Mouse (Mus musculus): ENCODE data around the gene Cic. TPM values are rescaled to one million over a fixed set of nuclear protein-coding genes. Genes with fewer than 3 reads are reported as not detected.

Cic gene
- polyA plus RNA-seq, 1 experiment from 2014 or later, result 39.1 TPM

GRCm38 (mm10) chr7:25277405-25277804, 9.9 kb downstream of the Cic start:
- peak overlapping the region; percentile 63; the same call in 1 of the 2 replicates for H3K4me3 ChIP-seq (ENCODE audit: low read depth, low read length)
- DNase-seq (no peak), ATAC-seq (ENCODE audit: insufficient read depth) (no peak)
- WGBS, result 78% methylated on average over 4 of the region's 4 CpGs
- TF ChIP-seq CTCF (IDR thresholded peaks at IDR 0.05; ENCODE audit: low read depth), result no peak
- H3K4me1 ChIP-seq (ENCODE audit: insufficient read depth), result peaks cover 20% of the 10 kb centered on the region
- peaks cover 14% of the 10 kb centered on the region; the same call in 1 of the 2 replicates for H3K36me3 ChIP-seq (ENCODE audit: insufficient read depth)
- no peaks in the 10 kb centered on the region for H3K27me3 ChIP-seq (ENCODE audit: insufficient read depth, low read length)
- peak overlapping the region; percentile 93 for H3K4me2 ChIP-seq
- H3K27ac ChIP-seq (ENCODE audit: low read depth), result peak overlapping the region; percentile 99
- peak overlapping the region; percentile 71 for H3K9ac ChIP-seq
- no peaks in the 10 kb centered on the region for H3K9me3 ChIP-seq (ENCODE audit: low read depth, low read length)

GRCm38 (mm10) chr7:25277998-25278340, 10.5 kb downstream of the Cic start:
- Histone ChIP-seq H3K27ac (ENCODE audit: low read depth) (peak overlapping the region; percentile 99), H3K4me1 (ENCODE audit: insufficient read depth) (peaks cover 20% of the 10 kb centered on the region), H3K9me3 (ENCODE audit: low read depth, low read length) (no peaks in the 10 kb centered on the region), H3K4me3 (ENCODE audit: low read depth, low read length) (peak overlapping the region; percentile 63), H3K27me3 (ENCODE audit: insufficient read depth, low read length) (no peaks in the 10 kb centered on the region), H3K4me2 (peak overlapping the region; percentile 93), H3K36me3 (ENCODE audit: insufficient read depth) (peaks cover 9% of the 10 kb centered on the region; the same call in 1 of the 2 replicates), H3K9ac (peak overlapping the region; percentile 71)
- no peak for ATAC-seq (ENCODE audit: insufficient read depth)
- TF ChIP-seq CTCF (IDR thresholded peaks at IDR 0.05; ENCODE audit: low read depth), result no peak
- WGBS, result 8% methylated on average over 4 of the region's 4 CpGs
- no peak for DNase-seq

GRCm38 (mm10) chr7:25278341-25279075, 11.0 kb downstream of the Cic start:
- no peaks in the 10 kb centered on the region for H3K9me3 ChIP-seq (ENCODE audit: low read depth, low read length)
- TF ChIP-seq CTCF (IDR thresholded peaks at IDR 0.05; ENCODE audit: low read depth), result peak; percentile 71
- H3K4me2 ChIP-seq, result peak overlapping the region; percentile 93
- peak overlapping the region; percentile 63 for H3K4me3 ChIP-seq (ENCODE audit: low read depth, low read length)
- peaks cover 3% of the 10 kb centered on the region; the same call in 1 of the 2 replicates for H3K36me3 ChIP-seq (ENCODE audit: insufficient read depth)
- under 1% methylated on average over 54 of the region's 60 CpGs for WGBS
- peak overlapping the region; percentile 71 for H3K9ac ChIP-seq
- DNase-seq (peak; percentile 90), ATAC-seq (ENCODE audit: insufficient read depth) (peak; percentile 61)
- peaks cover 20% of the 10 kb centered on the region for H3K4me1 ChIP-seq (ENCODE audit: insufficient read depth)
- no peaks in the 10 kb centered on the region for H3K27me3 ChIP-seq (ENCODE audit: insufficient read depth, low read length)
- H3K27ac ChIP-seq (ENCODE audit: low read depth), result peak overlapping the region; percentile 99

- Histone ChIP-seq H3K36me3 (ENCODE audit: insufficient read depth) (no peaks in the 10 kb centered on the region), H3K9me3 (ENCODE audit: low read depth, low read length) (no peaks in the 10 kb centered on the region), H3K27me3 (ENCODE audit: insufficient read depth, low read length) (no peaks in the 10 kb centered on the region), H3K9ac (peak overlapping the region; percentile 71), H3K4me3 (ENCODE audit: low read depth, low read length) (peak overlapping the region; percentile 63), H3K4me1 (ENCODE audit: insufficient read depth) (peaks cover 26% of the 10 kb centered on the region), H3K4me2 (peak overlapping the region; percentile 93), H3K27ac (ENCODE audit: low read depth) (peak overlapping the region; percentile 99)
- WGBS, result under 1% methylated on average over 47 of the region's 49 CpGs
- ATAC-seq (ENCODE audit: insufficient read depth), result peak; percentile 49
- TF ChIP-seq CTCF (IDR thresholded peaks at IDR 0.05; ENCODE audit: low read depth), result peak; percentile 47
- DNase-seq, result peak; percentile 93
Measured at GRCm38 (mm10) chr7:25279076-25279860, 11.8 kb downstream of the Cic start.

GRCm38 (mm10) chr7:25279861-25280791, 12.6 kb downstream of the Cic start:
- peak; percentile 81 for DNase-seq
- WGBS, result 1% methylated on average over 6 of the region's 6 CpGs

GRCm38 (mm10) chr7:25281166-25281733, 13.7 kb downstream of the Cic start:
- no peaks in the 10 kb centered on the region for H3K27me3 ChIP-seq (ENCODE audit: insufficient read depth, low read length)
- DNase-seq (no peak), ATAC-seq (ENCODE audit: insufficient read depth) (no peak; the same call in 1 of the 2 replicates)
- peak overlapping the region; percentile 93 for H3K4me2 ChIP-seq
- H3K9me3 ChIP-seq (ENCODE audit: low read depth, low read length), result no peaks in the 10 kb centered on the region
- 10% methylated on average over 12 of the region's 12 CpGs for WGBS
- peak overlapping the region; percentile 76 for H3K4me3 ChIP-seq (ENCODE audit: low read depth, low read length)
- peak overlapping the region; percentile 27; the same call in 1 of the 2 replicates for H3K9ac ChIP-seq
- peak overlapping the region; percentile 99 for H3K27ac ChIP-seq (ENCODE audit: low read depth)
- H3K36me3 ChIP-seq (ENCODE audit: insufficient read depth), result peaks cover 16% of the 10 kb centered on the region
- H3K4me1 ChIP-seq (ENCODE audit: insufficient read depth), result peaks cover 27% of the 10 kb centered on the region
- TF ChIP-seq CTCF (IDR thresholded peaks at IDR 0.05; ENCODE audit: low read depth), result no peak

More at GRCm38 (mm10) chr7:25279861-25280791, 12.6 kb downstream of the Cic start:
- TF ChIP-seq CTCF (IDR thresholded peaks at IDR 0.05; ENCODE audit: low read depth), result no peak
- ATAC-seq (ENCODE audit: insufficient read depth), result peak; percentile 11
- no peaks in the 10 kb centered on the region for H3K9me3 ChIP-seq (ENCODE audit: low read depth, low read length)
- peak overlapping the region; percentile 93 for H3K4me2 ChIP-seq
- H3K4me1 ChIP-seq (ENCODE audit: insufficient read depth), result peaks cover 27% of the 10 kb centered on the region
- peak overlapping the region; percentile 63 for H3K4me3 ChIP-seq (ENCODE audit: low read depth, low read length)
- peak overlapping the region; percentile 71 for H3K9ac ChIP-seq
- H3K36me3 ChIP-seq (ENCODE audit: insufficient read depth), result peaks cover 5% of the 10 kb centered on the region
- no peaks in the 10 kb centered on the region for H3K27me3 ChIP-seq (ENCODE audit: insufficient read depth, low read length)
- H3K27ac ChIP-seq (ENCODE audit: low read depth), result peak overlapping the region; percentile 99
